Mouse (Mus musculus) neural tube, embryonic 14.5 days (tissue): ENCODE data around the gene Arhgap40. TPM values are rescaled to one million over a fixed set of nuclear protein-coding genes. Genes with fewer than 3 reads are reported as not detected.

Experiments
- ATAC-seq: fragments of 200-750 bp; cut with Nextera tagmentation; 2 replicates; pipeline ENCODE4 v1.8.0; 2017; ENCODE audit warnings: low read depth, mild to moderate bottlenecking, moderate TSS enrichment, moderate library complexity
- H3K27ac ChIP-seq: fragments of 300-500 bp; sonication (generic); 2 replicates; pipeline ENCODE4 v1.5.1; 2014; ENCODE audit warnings: low read depth, mild to moderate bottlenecking, control low read depth, low read length, moderate library complexity, mixed read lengths
- H3K27me3 ChIP-seq: fragments of 300-500 bp; sonication (generic); 2 replicates; pipeline ENCODE4 v1.6.1; 2014; ENCODE audit warnings: low read length; ENCODE audit not compliant: control insufficient read depth, insufficient read depth
- H3K36me3 ChIP-seq: fragments of 300-500 bp; sonication (generic); 2 replicates; pipeline ENCODE4 v1.6.1; 2014; ENCODE audit warnings: low read length, mixed read lengths; ENCODE audit not compliant: control insufficient read depth, insufficient read depth
- H3K4me1 ChIP-seq: fragments of 300-500 bp; sonication (generic); 2 replicates; pipeline ENCODE4 v1.6.1; 2014; ENCODE audit warnings: low read length; ENCODE audit not compliant: control insufficient read depth, insufficient read depth
- H3K4me2 ChIP-seq: fragments of 300-500 bp; sonication (generic); 2 replicates; pipeline ENCODE4 v1.6.1; 2014; ENCODE audit warnings: mild to moderate bottlenecking, low read depth, low read length, control low read depth
- H3K4me3 ChIP-seq: fragments of 300-500 bp; sonication (generic); 2 replicates; pipeline ENCODE4 v1.5.1; 2014; ENCODE audit warnings: low read depth, low read length, control low read depth, mixed read lengths
- H3K9ac ChIP-seq: fragments of 300-500 bp; sonication (generic); replicated peaks from 2 replicates; pipeline ENCODE4 v1.6.1; 2014; ENCODE audit warnings: low read depth, mild to moderate bottlenecking, control low read depth, low read length, mixed read lengths
- H3K9me3 ChIP-seq: fragments of 300-500 bp; sonication (generic); 2 replicates; pipeline ENCODE4 v1.6.1; 2016; ENCODE audit warnings: low read length; ENCODE audit not compliant: control insufficient read depth
- WGBS: fragments of 180-500 bp; shearing (Covaris S2); extraction: QIAGEN DNeasy Blood & Tissue Kit; methylation state at CpG from one replicate; pipeline ENCODE4 v1.1.7; 2014; 5-methylcytosine and 5-hydroxymethylcytosine counted together
- polyA plus RNA-seq: library from polyadenylated mRNA; unstranded; fragments of >200 nt; fragmentation: Nextera tagmentation; extraction: Ambion mirVana; gene quantifications from 2 replicates; pipeline ENCODE4 v1.2.1, GENCODE M21; 2014

The Arhgap40 gene
- polyA plus RNA-seq, 1 experiment from 2014 or later, result 0.91 TPM

- peak; percentile 19; the same call in 1 of the 2 replicates for ATAC-seq
- Histone ChIP-seq H3K9me3 (no peaks in the 10 kb centered on the region), H3K27ac (peak overlapping the region; percentile 44), H3K4me3 (no peak overlapping the region), H3K27me3 (no peaks in the 10 kb centered on the region), H3K9ac (no peak overlapping the region), H3K4me2 (no peak overlapping the region), H3K4me1 (peaks cover 25% of the 10 kb centered on the region), H3K36me3 (no peaks in the 10 kb centered on the region)
- WGBS, result 0% methylated on average over 5 of the region's 5 CpGs
Measured at GRCm38 (mm10) chr2:158556750-158557149, 44.2 kb downstream of the Arhgap40 start.

DNA sequence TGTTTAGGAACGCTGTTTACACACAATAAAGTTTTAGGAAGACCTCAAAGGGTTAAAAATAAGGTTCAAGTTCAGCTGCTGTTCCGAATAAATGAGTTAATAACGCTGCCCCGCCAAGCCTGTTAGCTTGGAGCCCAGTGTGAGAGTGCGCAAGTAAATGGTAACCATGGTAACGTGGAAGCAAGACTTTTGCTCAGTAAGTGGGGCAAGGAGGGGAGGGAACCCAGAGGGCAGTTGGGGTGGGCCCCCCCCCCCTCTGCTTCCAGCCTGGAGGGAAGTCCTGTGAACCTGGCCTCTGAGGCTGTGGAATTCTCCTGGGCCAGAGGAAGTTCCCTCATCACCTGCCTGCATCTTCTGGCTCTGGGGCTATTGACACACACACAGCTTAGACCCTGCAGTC is 47.3 kb downstream of the Arhgap40 start:
- WGBS, result 24% methylated on average over 6 of the region's 6 CpGs
- ATAC-seq, result no peak
- Histone ChIP-seq H3K4me1 (peaks cover 28% of the 10 kb centered on the region), H3K9me3 (no peaks in the 10 kb centered on the region), H3K36me3 (no peaks in the 10 kb centered on the region), H3K27ac (no peak overlapping the region), H3K4me2 (no peak overlapping the region), H3K4me3 (no peak overlapping the region), H3K27me3 (no peaks in the 10 kb centered on the region), H3K9ac (no peak overlapping the region)

GRCm38 (mm10) chr2:158560801-158561200 is 48.2 kb downstream of the Arhgap40 start:
- Histone ChIP-seq H3K9me3 (no peaks in the 10 kb centered on the region), H3K27me3 (no peaks in the 10 kb centered on the region), H3K4me3 (no peak overlapping the region), H3K36me3 (no peaks in the 10 kb centered on the region), H3K4me2 (no peak overlapping the region), H3K27ac (peak overlapping the region; percentile 58), H3K4me1 (peaks cover 22% of the 10 kb centered on the region), H3K9ac (0 out of 2 replicates have a peak overlapping the region, but pooled peaks have one; percentile 17)
- 25% methylated on average over 9 of the region's 9 CpGs for WGBS
- ATAC-seq, result no peak

GRCm38 (mm10) chr2:158561371-158562144 is 49.0 kb downstream of the Arhgap40 start:
- Histone ChIP-seq H3K4me3 (no peak overlapping the region), H3K4me1 (peaks cover 18% of the 10 kb centered on the region; the same call in 1 of the 2 replicates), H3K9me3 (no peaks in the 10 kb centered on the region), H3K27ac (peak overlapping the region; percentile 58), H3K4me2 (no peak overlapping the region), H3K27me3 (no peaks in the 10 kb centered on the region), H3K9ac (peak overlapping the region; percentile 17; the same call in 1 of the 2 replicates), H3K36me3 (no peaks in the 10 kb centered on the region)
- 36% methylated on average over 3 of the region's 3 CpGs for WGBS
- peak; percentile 61 for ATAC-seq

DNA sequence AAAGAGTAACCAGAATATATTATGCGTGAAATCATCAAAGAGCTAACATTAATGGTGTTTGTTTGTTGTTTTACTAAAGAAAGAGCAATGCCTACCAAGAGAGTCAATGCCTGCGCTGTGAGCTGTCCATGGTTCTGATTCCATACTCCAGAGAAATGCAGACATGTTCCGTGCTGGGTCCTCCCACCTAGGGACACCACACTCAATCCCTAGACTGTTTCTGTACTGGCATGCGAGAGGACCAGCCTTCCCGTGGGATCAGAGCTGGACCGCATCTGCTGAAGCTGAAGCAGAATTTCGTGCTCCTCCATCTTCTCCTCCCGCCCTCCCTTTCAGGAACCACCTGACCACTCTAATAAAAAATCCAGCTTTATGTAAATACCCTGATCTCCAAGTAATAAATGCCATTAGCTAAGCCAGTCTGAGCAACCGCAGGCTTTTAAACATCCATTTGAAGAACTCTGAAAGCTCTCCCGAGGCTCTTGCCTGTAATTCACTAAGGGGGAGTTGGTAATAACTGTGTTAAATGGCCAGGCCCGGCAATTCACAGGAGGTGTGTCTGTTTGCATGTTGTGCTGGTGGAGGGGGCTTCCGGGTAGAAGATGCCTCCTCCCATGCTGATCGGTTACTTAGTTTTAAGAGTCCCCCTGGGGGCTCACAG is 58.0 kb downstream of the Arhgap40 start:
- no peak overlapping the region for H3K4me2 ChIP-seq
- no peak overlapping the region for H3K4me3 ChIP-seq
- WGBS, result 9% methylated on average over 13 of the region's 13 CpGs
- H3K9ac ChIP-seq, result no peak overlapping the region
- no peaks in the 10 kb centered on the region for H3K36me3 ChIP-seq
- peak; percentile 76 for ATAC-seq
- H3K4me1 ChIP-seq, result peaks cover 15% of the 10 kb centered on the region
- H3K27me3 ChIP-seq, result no peaks in the 10 kb centered on the region
- no peaks in the 10 kb centered on the region for H3K9me3 ChIP-seq
- no peak overlapping the region for H3K27ac ChIP-seq

DNA sequence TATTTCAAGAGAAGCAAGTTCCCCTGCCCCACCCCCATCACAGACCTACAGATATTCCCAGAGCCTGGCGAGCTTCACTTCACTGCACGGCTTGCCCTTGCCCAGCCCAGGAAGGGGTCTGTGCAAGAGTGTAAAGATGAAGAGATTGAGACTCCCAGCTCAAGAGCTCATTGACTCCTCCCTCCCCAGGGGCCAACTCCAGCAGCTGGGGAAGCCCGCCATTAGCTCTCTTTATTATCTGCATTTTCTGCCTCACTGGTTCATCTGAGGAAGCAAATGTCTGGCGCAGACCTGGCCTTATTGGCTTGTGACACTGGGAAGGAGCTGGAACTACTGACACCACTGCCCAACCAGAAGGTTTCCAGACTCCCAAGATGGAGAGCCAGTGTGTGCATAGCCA is 67.4 kb downstream of the Arhgap40 start:
- no peak overlapping the region for H3K4me2 ChIP-seq
- H3K9me3 ChIP-seq, result no peaks in the 10 kb centered on the region
- no peaks in the 10 kb centered on the region; the same call in 1 of the 2 replicates for H3K27me3 ChIP-seq
- H3K4me1 ChIP-seq, result no peaks in the 10 kb centered on the region
- WGBS, result 38% methylated on average over 4 of the region's 4 CpGs
- no peaks in the 10 kb centered on the region for H3K36me3 ChIP-seq
- H3K9ac ChIP-seq, result no peak overlapping the region
- no peak overlapping the region for H3K27ac ChIP-seq
- ATAC-seq, result peak; percentile 51; the same call in 1 of the 2 replicates
- no peak overlapping the region for H3K4me3 ChIP-seq

DNA sequence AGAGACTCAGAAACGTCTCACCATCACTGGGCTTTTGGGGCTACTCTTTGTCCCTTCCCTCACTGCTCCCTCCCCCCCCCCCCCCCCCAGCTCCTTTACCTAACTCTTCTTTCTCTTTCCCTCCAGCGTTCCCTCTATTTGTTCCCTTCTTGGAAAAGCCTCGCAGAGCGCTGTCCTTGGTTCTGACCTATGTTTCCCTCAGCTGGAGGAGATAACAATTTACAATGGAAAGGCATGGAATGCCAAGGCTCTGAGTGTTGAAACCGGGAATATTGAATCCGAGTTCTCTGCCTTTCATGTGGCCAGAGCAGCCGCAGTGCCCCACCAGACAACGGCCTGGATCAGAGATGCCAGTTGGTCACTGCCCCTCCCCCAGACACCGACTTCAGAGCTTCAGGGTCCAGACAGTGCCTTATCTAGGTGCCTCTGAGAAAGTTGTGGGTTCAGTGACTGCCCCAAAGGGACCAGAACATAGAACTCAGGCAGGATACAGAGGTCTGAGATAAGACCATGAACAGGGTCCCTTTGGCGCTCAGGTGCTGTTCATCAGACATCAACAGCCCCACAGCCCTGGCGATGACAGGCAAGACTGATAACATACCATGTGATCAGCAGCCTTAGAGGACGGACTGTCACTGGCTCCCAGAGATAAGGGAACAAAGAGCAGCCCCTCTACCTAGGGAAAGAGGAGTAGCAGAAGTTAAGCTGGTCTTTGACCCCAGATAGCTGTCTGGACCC is 72.2 kb downstream of the Arhgap40 start:
- H3K27ac ChIP-seq, result no peak overlapping the region
- H3K4me3 ChIP-seq, result no peak overlapping the region
- ATAC-seq, result no peak
- H3K9me3 ChIP-seq, result no peaks in the 10 kb centered on the region
- H3K27me3 ChIP-seq, result no peaks in the 10 kb centered on the region; the same call in 1 of the 2 replicates
- H3K4me2 ChIP-seq, result no peak overlapping the region
- peaks cover 12% of the 10 kb centered on the region; the same call in 1 of the 2 replicates for H3K4me1 ChIP-seq
- no peak overlapping the region for H3K9ac ChIP-seq
- H3K36me3 ChIP-seq, result no peaks in the 10 kb centered on the region
- 13% methylated on average over 12 of the region's 12 CpGs for WGBS

- H3K27me3 ChIP-seq, result no peaks in the 10 kb centered on the region; the same call in 1 of the 2 replicates
- no peak overlapping the region for H3K4me2 ChIP-seq
- no peaks in the 10 kb centered on the region for H3K36me3 ChIP-seq
- H3K27ac ChIP-seq, result peak overlapping the region; percentile 66
- ATAC-seq, result peak; percentile 61; the same call in 1 of the 2 replicates
- peaks cover 14% of the 10 kb centered on the region; the same call in 1 of the 2 replicates for H3K4me1 ChIP-seq
- no peaks in the 10 kb centered on the region for H3K9me3 ChIP-seq
- WGBS, result 11% methylated on average over 8 of the region's 8 CpGs
- no peak overlapping the region for H3K4me3 ChIP-seq
- H3K9ac ChIP-seq, result no peak overlapping the region
Measured at GRCm38 (mm10) chr2:158588524-158589271, 76.1 kb downstream of the Arhgap40 start.
